Mouse (Mus musculus): ENCODE results near the gene Arsb. TPM values are rescaled to one million over a fixed set of nuclear protein-coding genes. Genes with fewer than 3 reads are reported as not detected.

The Arsb gene
- polyA plus RNA-seq, 1 experiment from 2014 or later, result 15.8 TPM

- ATAC-seq (ENCODE audit: insufficient number of reproducible peaks, insufficient read depth, low FRiP score, low read depth), result no peak
- Histone ChIP-seq H3K4me2 (replicated peaks; ENCODE audit: low read depth, low read length) (no peak overlapping the region), H3K36me3 (ENCODE audit: control insufficient read depth, insufficient read depth, low read length) (no peaks in the 10 kb centered on the region), H3K4me1 (ENCODE audit: control insufficient read depth, insufficient read depth, low read length) (no peaks in the 10 kb centered on the region), H3K9me3 (ENCODE audit: control insufficient read depth, low read depth, low read length) (no peaks in the 10 kb centered on the region), H3K4me3 (ENCODE audit: low read depth, low read length) (no peak overlapping the region), H3K9ac (replicated peaks; ENCODE audit: low read depth, low read length) (no peak overlapping the region), H3K27me3 (ENCODE audit: control insufficient read depth, insufficient read depth, low read length) (no peaks in the 10 kb centered on the region), H3K27ac (ENCODE audit: low read length) (no peak overlapping the region)
- WGBS, result 81% methylated on average over 2 of the region's 2 CpGs
These were observed 106.5 kb downstream of the Arsb start for GRCm38 (mm10) chr13:93877924-93878323.

DNA sequence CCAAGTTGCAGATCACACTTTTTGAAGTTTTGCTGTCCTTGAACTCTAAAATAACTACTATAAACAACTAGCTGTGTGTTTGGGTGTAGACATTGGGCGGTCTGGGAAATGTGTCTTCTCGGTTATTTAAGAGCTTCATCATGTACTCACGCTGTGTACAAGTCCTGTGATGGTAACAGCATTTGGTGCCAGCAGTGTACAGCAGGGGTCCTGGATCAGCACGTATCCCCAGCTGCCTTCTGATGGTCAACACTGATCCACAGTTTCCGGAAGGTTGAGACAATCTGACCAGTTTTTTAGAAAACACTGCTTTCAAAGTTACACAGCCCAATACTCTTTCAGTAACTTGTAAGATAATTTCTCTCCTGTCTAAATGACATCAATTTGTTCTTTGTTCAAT is 108.0 kb downstream of the Arsb start:
- no peak for ATAC-seq (ENCODE audit: insufficient number of reproducible peaks, insufficient read depth, low FRiP score, low read depth)
- WGBS, result 86% methylated on average over 5 of the region's 5 CpGs
- H3K4me3 ChIP-seq (ENCODE audit: low read depth, low read length), result no peak overlapping the region
- no peaks in the 10 kb centered on the region for H3K9me3 ChIP-seq (ENCODE audit: control insufficient read depth, low read depth, low read length)
- no peak overlapping the region for H3K27ac ChIP-seq (ENCODE audit: low read length)
- H3K9ac ChIP-seq (replicated peaks; ENCODE audit: low read depth, low read length), result no peak overlapping the region
- H3K36me3 ChIP-seq (ENCODE audit: control insufficient read depth, insufficient read depth, low read length), result no peaks in the 10 kb centered on the region
- no peak overlapping the region for H3K4me2 ChIP-seq (replicated peaks; ENCODE audit: low read depth, low read length)
- no peaks in the 10 kb centered on the region for H3K4me1 ChIP-seq (ENCODE audit: control insufficient read depth, insufficient read depth, low read length)
- no peaks in the 10 kb centered on the region for H3K27me3 ChIP-seq (ENCODE audit: control insufficient read depth, insufficient read depth, low read length)

DNA sequence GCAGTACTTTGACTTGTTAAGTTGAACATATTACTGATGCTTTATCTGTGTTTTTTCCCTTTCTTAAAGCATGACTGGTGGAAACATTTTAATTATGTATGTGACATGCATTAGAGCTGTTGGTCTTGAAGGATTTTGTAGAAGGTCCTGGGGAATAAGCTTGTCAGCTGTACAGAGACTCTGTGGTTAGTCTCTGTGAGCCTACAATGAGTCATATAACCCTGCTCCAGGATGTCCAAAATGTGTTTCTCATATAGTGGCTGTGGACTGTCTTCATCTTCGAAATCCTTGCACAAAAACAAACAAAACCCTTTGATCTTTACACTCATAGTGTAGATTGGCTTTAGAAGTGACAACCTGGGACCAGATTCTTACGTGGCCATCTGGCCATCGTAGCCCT is 110.7 kb downstream of the Arsb start:
- H3K36me3 ChIP-seq (ENCODE audit: control insufficient read depth, insufficient read depth, low read length), result no peaks in the 10 kb centered on the region
- H3K4me3 ChIP-seq (ENCODE audit: low read depth, low read length), result no peak overlapping the region
- H3K4me1 ChIP-seq (ENCODE audit: control insufficient read depth, insufficient read depth, low read length), result no peaks in the 10 kb centered on the region
- H3K27me3 ChIP-seq (ENCODE audit: control insufficient read depth, insufficient read depth, low read length), result no peaks in the 10 kb centered on the region
- H3K27ac ChIP-seq (ENCODE audit: low read length), result no peak overlapping the region
- H3K9me3 ChIP-seq (ENCODE audit: control insufficient read depth, low read depth, low read length), result no peaks in the 10 kb centered on the region
- WGBS, result 80% methylated on average over 3 of the region's 3 CpGs
- no peak for ATAC-seq (ENCODE audit: insufficient number of reproducible peaks, insufficient read depth, low FRiP score, low read depth)
- H3K9ac ChIP-seq (replicated peaks; ENCODE audit: low read depth, low read length), result no peak overlapping the region
- H3K4me2 ChIP-seq (replicated peaks; ENCODE audit: low read depth, low read length), result no peak overlapping the region

GRCm38 (mm10) chr13:93886999-93887398 is 115.6 kb downstream of the Arsb start:
- no peak overlapping the region for H3K4me3 ChIP-seq (ENCODE audit: low read depth, low read length)
- no peaks in the 10 kb centered on the region for H3K27me3 ChIP-seq (ENCODE audit: control insufficient read depth, insufficient read depth, low read length)
- no peak overlapping the region for H3K9ac ChIP-seq (replicated peaks; ENCODE audit: low read depth, low read length)
- no peaks in the 10 kb centered on the region for H3K36me3 ChIP-seq (ENCODE audit: control insufficient read depth, insufficient read depth, low read length)
- H3K27ac ChIP-seq (ENCODE audit: low read length), result no peak overlapping the region
- no peak for ATAC-seq (ENCODE audit: insufficient number of reproducible peaks, insufficient read depth, low FRiP score, low read depth)
- H3K9me3 ChIP-seq (ENCODE audit: control insufficient read depth, low read depth, low read length), result no peaks in the 10 kb centered on the region
- WGBS, result 91% methylated on average over 5 of the region's 5 CpGs
- no peak overlapping the region for H3K4me2 ChIP-seq (replicated peaks; ENCODE audit: low read depth, low read length)
- H3K4me1 ChIP-seq (ENCODE audit: control insufficient read depth, insufficient read depth, low read length), result 0 out of 2 replicates have a peak, but pooled peaks cover 3% of the 10 kb centered on the region

DNA sequence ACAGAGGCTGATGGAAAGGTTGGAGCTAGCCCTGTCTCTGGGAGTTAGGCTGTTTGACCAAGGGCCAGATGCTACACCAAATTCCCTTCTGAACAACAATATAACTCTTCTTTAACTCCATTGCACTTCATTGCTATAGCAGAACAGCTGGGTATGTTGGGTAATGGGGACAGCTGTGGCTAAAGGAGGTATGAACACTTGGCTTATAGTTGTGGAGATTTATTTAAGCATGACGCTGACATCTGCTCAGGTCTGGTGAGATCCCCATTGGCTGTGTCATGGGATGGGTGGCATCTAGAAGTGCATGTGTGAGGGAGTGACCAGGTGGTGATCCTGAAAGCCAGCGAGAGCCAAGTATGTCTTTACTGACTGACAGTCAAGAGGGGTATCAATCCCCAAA is 116.8 kb downstream of the Arsb start:
- no peak overlapping the region for H3K4me3 ChIP-seq (ENCODE audit: low read depth, low read length)
- no peak overlapping the region for H3K9ac ChIP-seq (replicated peaks; ENCODE audit: low read depth, low read length)
- no peak overlapping the region for H3K4me2 ChIP-seq (replicated peaks; ENCODE audit: low read depth, low read length)
- WGBS, result 87% methylated on average over 2 of the region's 2 CpGs
- ATAC-seq (ENCODE audit: insufficient number of reproducible peaks, insufficient read depth, low FRiP score, low read depth), result no peak
- H3K27me3 ChIP-seq (ENCODE audit: control insufficient read depth, insufficient read depth, low read length), result no peaks in the 10 kb centered on the region
- 0 out of 2 replicates have a peak, but pooled peaks cover 3% of the 10 kb centered on the region for H3K4me1 ChIP-seq (ENCODE audit: control insufficient read depth, insufficient read depth, low read length)
- no peaks in the 10 kb centered on the region for H3K36me3 ChIP-seq (ENCODE audit: control insufficient read depth, insufficient read depth, low read length)
- no peaks in the 10 kb centered on the region for H3K9me3 ChIP-seq (ENCODE audit: control insufficient read depth, low read depth, low read length)
- no peak overlapping the region for H3K27ac ChIP-seq (ENCODE audit: low read length)

GRCm38 (mm10) chr13:93888916-93889315 is 117.5 kb downstream of the Arsb start:
- WGBS, result 80% methylated on average over 3 of the region's 3 CpGs
- H3K9me3 ChIP-seq (ENCODE audit: control insufficient read depth, low read depth, low read length), result no peaks in the 10 kb centered on the region
- no peak overlapping the region for H3K27ac ChIP-seq (ENCODE audit: low read length)
- H3K36me3 ChIP-seq (ENCODE audit: control insufficient read depth, insufficient read depth, low read length), result no peaks in the 10 kb centered on the region
- 0 out of 2 replicates have a peak, but pooled peaks cover 3% of the 10 kb centered on the region for H3K4me1 ChIP-seq (ENCODE audit: control insufficient read depth, insufficient read depth, low read length)
- H3K9ac ChIP-seq (replicated peaks; ENCODE audit: low read depth, low read length), result no peak overlapping the region
- H3K4me2 ChIP-seq (replicated peaks; ENCODE audit: low read depth, low read length), result no peak overlapping the region
- no peaks in the 10 kb centered on the region for H3K27me3 ChIP-seq (ENCODE audit: control insufficient read depth, insufficient read depth, low read length)
- no peak overlapping the region for H3K4me3 ChIP-seq (ENCODE audit: low read depth, low read length)
- ATAC-seq (ENCODE audit: insufficient number of reproducible peaks, insufficient read depth, low FRiP score, low read depth), result no peak

GRCm38 (mm10) chr13:93889991-93890390 is 118.6 kb downstream of the Arsb start:
- Histone ChIP-seq H3K9ac (replicated peaks; ENCODE audit: low read depth, low read length) (no peak overlapping the region), H3K27me3 (ENCODE audit: control insufficient read depth, insufficient read depth, low read length) (no peaks in the 10 kb centered on the region), H3K27ac (ENCODE audit: low read length) (no peak overlapping the region), H3K4me3 (ENCODE audit: low read depth, low read length) (no peak overlapping the region), H3K9me3 (ENCODE audit: control insufficient read depth, low read depth, low read length) (no peaks in the 10 kb centered on the region), H3K4me2 (replicated peaks; ENCODE audit: low read depth, low read length) (no peak overlapping the region), H3K4me1 (ENCODE audit: control insufficient read depth, insufficient read depth, low read length) (0 out of 2 replicates have a peak, but pooled peaks cover 3% of the 10 kb centered on the region), H3K36me3 (ENCODE audit: control insufficient read depth, insufficient read depth, low read length) (no peaks in the 10 kb centered on the region)
- WGBS, result 26% methylated on average over 3 of the region's 3 CpGs
- ATAC-seq (ENCODE audit: insufficient number of reproducible peaks, insufficient read depth, low FRiP score, low read depth), result no peak

DNA sequence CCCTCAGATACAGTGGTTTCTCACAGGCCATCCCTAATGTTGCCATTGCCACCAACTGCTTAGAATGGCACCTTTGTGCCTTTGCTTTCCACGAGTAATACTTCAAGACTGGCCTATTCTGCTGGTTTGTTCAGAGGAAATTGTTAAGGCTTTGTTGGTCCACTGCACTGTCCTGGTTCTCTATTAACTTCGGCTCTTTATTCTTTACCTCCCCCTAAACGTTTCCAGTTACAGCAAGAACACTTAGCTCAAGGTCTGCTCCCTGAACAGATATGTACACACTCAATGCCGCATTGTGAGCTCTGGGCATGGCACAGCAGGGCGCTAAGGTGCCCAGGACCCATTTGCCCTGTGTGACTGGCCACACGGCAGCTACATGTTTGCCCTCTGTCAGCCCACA is 119.8 kb downstream of the Arsb start:
- Histone ChIP-seq H3K4me3 (ENCODE audit: low read depth, low read length) (no peak overlapping the region), H3K4me2 (replicated peaks; ENCODE audit: low read depth, low read length) (no peak overlapping the region), H3K9me3 (ENCODE audit: control insufficient read depth, low read depth, low read length) (no peaks in the 10 kb centered on the region), H3K27ac (ENCODE audit: low read length) (no peak overlapping the region), H3K36me3 (ENCODE audit: control insufficient read depth, insufficient read depth, low read length) (no peaks in the 10 kb centered on the region), H3K27me3 (ENCODE audit: control insufficient read depth, insufficient read depth, low read length) (no peaks in the 10 kb centered on the region), H3K4me1 (ENCODE audit: control insufficient read depth, insufficient read depth, low read length) (0 out of 2 replicates have a peak, but pooled peaks cover 3% of the 10 kb centered on the region), H3K9ac (replicated peaks; ENCODE audit: low read depth, low read length) (no peak overlapping the region)
- 77% methylated on average over 6 of the region's 6 CpGs for WGBS
- ATAC-seq (ENCODE audit: insufficient number of reproducible peaks, insufficient read depth, low FRiP score, low read depth), result no peak

GRCm38 (mm10) chr13:93892101-93892500 is 120.7 kb downstream of the Arsb start:
- no peak overlapping the region for H3K4me2 ChIP-seq (replicated peaks; ENCODE audit: low read depth, low read length)
- ATAC-seq (ENCODE audit: insufficient number of reproducible peaks, insufficient read depth, low FRiP score, low read depth), result no peak
- H3K36me3 ChIP-seq (ENCODE audit: control insufficient read depth, insufficient read depth, low read length), result no peaks in the 10 kb centered on the region
- 87% methylated on average over 7 of the region's 7 CpGs for WGBS
- H3K27me3 ChIP-seq (ENCODE audit: control insufficient read depth, insufficient read depth, low read length), result no peaks in the 10 kb centered on the region
- H3K27ac ChIP-seq (ENCODE audit: low read length), result no peak overlapping the region
- H3K4me3 ChIP-seq (ENCODE audit: low read depth, low read length), result no peak overlapping the region
- no peaks in the 10 kb centered on the region for H3K9me3 ChIP-seq (ENCODE audit: control insufficient read depth, low read depth, low read length)
- no peak overlapping the region for H3K9ac ChIP-seq (replicated peaks; ENCODE audit: low read depth, low read length)
- 0 out of 2 replicates have a peak, but pooled peaks cover 3% of the 10 kb centered on the region for H3K4me1 ChIP-seq (ENCODE audit: control insufficient read depth, insufficient read depth, low read length)

All from stomach, embryonic 14.5 days (tissue).